Mouse (Mus musculus) left cerebral cortex, adult 8-10 months (tissue): ENCODE results near the gene Capg. TPM values are rescaled to one million over a fixed set of nuclear protein-coding genes. Genes with fewer than 3 reads are reported as not detected.

Experiments
- DNase-seq, 2 experiments: peaks; one replicate each; pipeline ENCODE4 v3.0.0; 2022; ENCODE audit warnings: low spot score in 2 of 2
- total RNA-seq, 4 experiments: library from RNA; stranded (reverse); gene quantifications; 2 replicates each; pipeline ENCODE4 v1.2.4; 2022

Capg gene
- total RNA-seq, 4 experiments from 2014 or later = 2.9 to 16.9 (median 10.0) TPM

- DNase-seq = no peak
These were observed 62.9 kb downstream of the Capg start for GRCm38 (mm10) chr6:72607060-72607459.

- no peak for DNase-seq
These were observed 63.5 kb downstream of the Capg start for GRCm38 (mm10) chr6:72607676-72608075.

GRCm38 (mm10) chr6:72608662-72609184, 64.5 kb downstream of the Capg start:
- no peak for DNase-seq

DNA sequence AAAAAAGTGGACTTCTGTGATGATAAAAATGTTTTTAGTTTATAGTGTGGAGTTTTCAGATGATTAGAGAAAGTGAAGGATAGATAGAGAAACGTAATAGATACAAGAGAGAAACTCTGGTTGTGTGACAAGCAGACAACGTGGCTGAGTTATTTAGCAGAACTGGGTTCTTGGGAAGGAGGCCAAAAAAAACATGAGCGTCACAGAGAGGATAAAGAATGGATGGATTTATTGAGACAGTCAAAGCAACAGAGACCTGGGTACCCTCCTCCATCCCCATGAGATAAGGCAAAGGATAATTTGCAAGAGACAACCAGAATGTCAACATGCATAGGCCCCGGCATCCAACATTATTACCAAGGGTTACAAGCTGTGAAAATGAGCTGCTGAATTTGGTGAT, 66.1 kb downstream of the Capg start:
- no peak for DNase-seq

Other genes with a start within 250 kb of the Capg start
- not detected for gene Sftpb, start 239.8 kb upstream of the Capg start, total RNA-seq
- gene Usp39, start 199.2 kb upstream of the Capg start, total RNA-seq = 10 to 100 TPM; 29.6 to 33.2 (median 32.1) TPM
- gene 0610030E20Rik, start 197.1 kb upstream of the Capg start, total RNA-seq = 10 to 100 TPM; 14.7 to 19.1 (median 17.6) TPM
- gene Tmem150a, start 188.9 kb upstream of the Capg start, total RNA-seq = 10 to 100 TPM in 2 of 4 experiments, 1 to 10 TPM in 2; 8.9 to 12.8 (median 10.7) TPM
- gene Rnf181, start 177.4 kb upstream of the Capg start, total RNA-seq = 10 to 100 TPM; 76.4 to 85.1 (median 81.5) TPM
- gene Vamp5, start 163.9 kb upstream of the Capg start, total RNA-seq = 1 to 10 TPM; 4.4 to 8.6 (median 6.9) TPM
- 10 to 100 TPM; 16.5 to 23.2 (median 18.5) TPM for gene Vamp8, start 153.7 kb upstream of the Capg start, total RNA-seq
- 10 to 100 TPM; 20.3 to 24.7 (median 23.5) TPM for gene Ggcx, start 130.1 kb upstream of the Capg start, total RNA-seq
- gene Mat2a, start 104.8 kb upstream of the Capg start, total RNA-seq = 100 to 1,000 TPM; 148 to 178 (median 163) TPM
- 1 to 10 TPM in 2 of 4 experiments, under 1 TPM in 2; 0.59 to 1.7 (median 1.2) TPM for gene Sh2d6, start 22.7 kb upstream of the Capg start, total RNA-seq
- gene Elmod3, start 54.0 kb downstream of the Capg start, total RNA-seq = 10 to 100 TPM; 21.1 to 26.4 (median 24.0) TPM
- 10 to 100 TPM; 66.8 to 72.4 (median 68.4) TPM for gene Retsat, start 54.1 kb downstream of the Capg start, total RNA-seq
- 100 to 1,000 TPM in 2 of 4 experiments, 10 to 100 TPM in 2; 93.0 to 104 (median 99.0) TPM for gene Tgoln1, start 72.6 kb downstream of the Capg start, total RNA-seq
- 1 to 10 TPM; 3.1 to 4.6 (median 4.1) TPM for gene Tcf7l1, start 244.9 kb downstream of the Capg start, total RNA-seq